Mouse (Mus musculus): ENCODE measurements around the gene Afmid.

The Afmid gene

GRCm38 (mm10) chr11:117879676-117880075 is 54.0 kb downstream of the Afmid start:
- DNase-seq (ENCODE audit: low spot score), result no peak

GRCm38 (mm10) chr11:117880336-117880976 is 54.7 kb downstream of the Afmid start:
- no peak for DNase-seq (ENCODE audit: low spot score)

GRCm38 (mm10) chr11:117880977-117881358 is 55.2 kb downstream of the Afmid start:
- no peak for DNase-seq (ENCODE audit: low spot score)

- DNase-seq (ENCODE audit: low spot score), result no peak
These were observed 56.1 kb downstream of the Afmid start for GRCm38 (mm10) chr11:117881787-117882186.

GRCm38 (mm10) chr11:117882208-117882607 is 56.5 kb downstream of the Afmid start:
- DNase-seq (ENCODE audit: low spot score), result no peak

GRCm38 (mm10) chr11:117886000-117886399 is 60.3 kb downstream of the Afmid start:
- DNase-seq (ENCODE audit: low spot score), result no peak

- no peak for DNase-seq (ENCODE audit: low spot score)
These were observed 62.6 kb downstream of the Afmid start for GRCm38 (mm10) chr11:117888168-117888852.

- DNase-seq (ENCODE audit: low spot score), result no peak
These were observed 63.4 kb downstream of the Afmid start for GRCm38 (mm10) chr11:117888853-117889822.
